ENCODE assay signal across 28 mouse cellular contexts in genomic region chr8:109979339-109979738, GRCm38 (mm10). TPM values are rescaled to one million over a fixed set of nuclear protein-coding genes. Genes with fewer than 3 reads are reported as not detected.
"Had no signal": no experiment of that assay in that cellular context is flagged by ENCODE, and none has a peak within 500 bp of the region (broad histone marks: within the 10 kb centered on the region; RNA-seq: fewer than 3 reads in every experiment).

No protein-coding gene starts in this region.

- H3K4me1 ChIP-seq: kidney, embryonic 15.5 days; limb, embryonic 15.5 days; liver, embryonic 15.5 days; lung, embryonic 15.5 days; megakaryocyte, embryonic 14.5 days; stomach, embryonic 15.5 days had no signal

- H3K27me3 ChIP-seq: limb, embryonic 15.5 days; liver, embryonic 15.5 days; lung, embryonic 15.5 days; midbrain, embryonic 13.5 days; neural tube, embryonic 13.5 days; stomach, embryonic 15.5 days had no signal

- DNase-seq: kidney, adult 11 months; kidney, adult 8-10 months; kidney, postnatal 10 days; kidney, postnatal 4 days; left cerebral cortex, postnatal 4 days; lung, postnatal 36 days; retina, postnatal 1 day; right cerebral cortex, postnatal 25 days; spleen, adult 18-20 months; thymus, adult 18-20 months; thymus, postnatal 4 days had no signal

- H3K36me3 ChIP-seq: kidney, embryonic 15.5 days; limb, embryonic 12.5 days; limb, embryonic 15.5 days; liver, embryonic 15.5 days; lung, embryonic 15.5 days; midbrain, embryonic 10.5 days; midbrain, embryonic 13.5 days; neural tube, embryonic 13.5 days; stomach, embryonic 15.5 days had no signal

- H3K27ac ChIP-seq: kidney, embryonic 15.5 days; limb, embryonic 12.5 days; limb, embryonic 15.5 days; liver, embryonic 15.5 days; lung, embryonic 15.5 days; midbrain, embryonic 10.5 days; midbrain, embryonic 13.5 days; neural tube, embryonic 13.5 days; stomach, embryonic 15.5 days had no signal

- H3K9ac ChIP-seq: kidney, embryonic 15.5 days; limb, embryonic 12.5 days; limb, embryonic 15.5 days; liver, embryonic 15.5 days; lung, embryonic 15.5 days; midbrain, embryonic 13.5 days; neural tube, embryonic 13.5 days; stomach, embryonic 15.5 days had no signal

- H3K9me3 ChIP-seq: limb, embryonic 15.5 days; liver, embryonic 15.5 days; lung, embryonic 15.5 days; stomach, embryonic 15.5 days had no signal

- H3K4me3 ChIP-seq: kidney, embryonic 15.5 days; limb, embryonic 12.5 days; limb, embryonic 15.5 days; liver, embryonic 15.5 days; lung, embryonic 15.5 days; megakaryocyte, embryonic 14.5 days; midbrain, embryonic 10.5 days; midbrain, embryonic 13.5 days; myocyte; neural tube, embryonic 13.5 days; stomach, embryonic 15.5 days had no signal

- ATAC-seq: midbrain, embryonic 13.5 days; midbrain, embryonic 16.5 days had no signal

- H3K4me2 ChIP-seq: kidney, embryonic 15.5 days; limb, embryonic 12.5 days; limb, embryonic 15.5 days; liver, embryonic 15.5 days; lung, embryonic 15.5 days; midbrain, embryonic 13.5 days; neural tube, embryonic 13.5 days; stomach, embryonic 15.5 days had no signal

RNA-seq across cellular contexts. Expression of gene Tat, which starts 10.9 kb away (rescaled TPM):
- total RNA-seq: layer of hippocampus, postnatal 14 days; left cerebral cortex, adult 8-10 months; left cerebral cortex, postnatal 14 days; left cerebral cortex, postnatal 4 days; monocyte, adult 5-6 weeks; neutrophil, adult 5-6 weeks had no signal
- polyA plus RNA-seq: kidney, embryonic 15.5 days; limb, embryonic 12.5 days; limb, embryonic 15.5 days; lung, embryonic 15.5 days; midbrain, embryonic 10.5 days; midbrain, embryonic 13.5 days; midbrain, embryonic 16.5 days; myocyte; neural tube, embryonic 13.5 days; stomach, embryonic 15.5 days had no signal

RNA-seq across cellular contexts. Expression of gene Marveld3, which starts 17.3 kb away (rescaled TPM):
- total RNA-seq: monocyte, adult 5-6 weeks; neutrophil, adult 5-6 weeks had no signal
